Mouse (Mus musculus): ENCODE measurements around the gene Lipc.

- TF ChIP-seq NANOG (IDR thresholded peaks at IDR 0.05; ENCODE audit: borderline replicate concordance, low read length) (0 out of 2 replicates have a peak, but pooled peaks have one; percentile 6), CTCF (conservative IDR thresholded peaks at IDR 0.05; ENCODE audit: low read length) (no peak)
Measured at GRCm38 (mm10) chr9:70818739-70819138, 133.3 kb downstream of the Lipc start.

Data from E14TG2a.4 (cell line).